Mouse (Mus musculus): ENCODE results near the gene Tmem233.

GRCm38 (mm10) chr5:115997376-115997775 lies 85.7 kb downstream of the Tmem233 start:
- TF ChIP-seq CTCF (IDR thresholded peaks at IDR 0.05; ENCODE audit: insufficient read depth, low read depth, low read length) (no peak), POLR2A (IDR thresholded peaks at IDR 0.05; ENCODE audit: insufficient read depth, low read depth, low read length) (no peak)

Measured in olfactory bulb, adult 2 months (tissue).